Mouse (Mus musculus) kidney, adult 2 months (tissue): ENCODE data around the gene Hip1. TPM values are rescaled to one million over a fixed set of nuclear protein-coding genes. Genes with fewer than 3 reads are reported as not detected.

ENCODE experiments used
- DNase-seq: peaks from one replicate; pipeline ENCODE4 v3.0.0; 2021
- H3K27ac ChIP-seq: fragments of 200-500 bp; 2 replicates; pipeline ENCODE4 v1.5.1; 2012; ENCODE audit warnings: low read depth, low read length, control low read depth, inconsistent platforms; ENCODE audit not compliant: insufficient read depth
- H3K27me3 ChIP-seq: fragments of 200-500 bp; replicated peaks from 2 replicates; pipeline ENCODE4 v1.6.1; 2012; ENCODE audit warnings: mild to moderate bottlenecking, moderate library complexity, low read length, inconsistent platforms; ENCODE audit not compliant: control insufficient read depth, insufficient read depth
- H3K36me3 ChIP-seq: fragments of 200-500 bp; 2 replicates; pipeline ENCODE4 v1.6.1; 2012; ENCODE audit warnings: mild to moderate bottlenecking, moderate library complexity, low read length, inconsistent platforms; ENCODE audit not compliant: control insufficient read depth, insufficient read depth
- H3K4me1 ChIP-seq: fragments of 200-500 bp; 2 replicates; pipeline ENCODE4 v1.6.1; 2011; ENCODE audit warnings: low read length; ENCODE audit not compliant: control insufficient read depth, insufficient read depth
- H3K4me3 ChIP-seq: fragments of 200-500 bp; 2 replicates; pipeline ENCODE4 v1.5.1; 2011; ENCODE audit warnings: mild to moderate bottlenecking, low read depth, low read length, control low read depth; ENCODE audit not compliant: insufficient read depth
- CTCF ChIP-seq: fragments of 200-500 bp; conservative IDR thresholded peaks from 2 replicates; pipeline ENCODE4 v1.5.1; 2011; ENCODE audit warnings: low read depth, mild to moderate bottlenecking, control low read depth, low read length, moderate library complexity, mixed read lengths; ENCODE audit not compliant: insufficient read depth, insufficient read length
- POLR2A ChIP-seq: fragments of 200-500 bp; IDR thresholded peaks from one replicate; pipeline ENCODE4 v1.6.1; 2011; ENCODE audit warnings: low read depth, low read length, control low read depth
- whole genome bisulfite sequencing: fragments of 180-500 bp; shearing (Covaris S2); methylation state at CpG from one replicate; pipeline ENCODE4 v1.1.7; 2018; 5-methylcytosine and 5-hydroxymethylcytosine counted together
- polyA plus RNA-seq: library from polyadenylated mRNA; depleted of rRNA; stranded (reverse); fragments of >200 nt; gene quantifications from 2 replicates; pipeline ENCODE4 v1.2.3, GENCODE M21; 2012

The Hip1 gene
- polyA plus RNA-seq, 1 experiment: 14.1 TPM

GRCm38 (mm10) chr5:135405437-135405836 lies 139.5 kb downstream of the Hip1 start:
- H3K4me3 ChIP-seq: no peak overlapping the region
- H3K27me3 ChIP-seq: no peaks in the 10 kb centered on the region
- DNase-seq: no peak
- no peak for TF ChIP-seq CTCF
- no peak for TF ChIP-seq POLR2A
- H3K36me3 ChIP-seq: no peaks in the 10 kb centered on the region
- H3K27ac ChIP-seq: no peak overlapping the region
- WGBS: 83% methylated on average over 9 of the region's 9 CpGs
- H3K4me1 ChIP-seq: no peaks in the 10 kb centered on the region

GRCm38 (mm10) chr5:135404623-135405022 lies 140.3 kb downstream of the Hip1 start:
- H3K36me3 ChIP-seq: no peaks in the 10 kb centered on the region
- no peak for DNase-seq
- H3K4me1 ChIP-seq: no peaks in the 10 kb centered on the region
- TF ChIP-seq CTCF (no peak), POLR2A (no peak)
- 39% methylated on average over 20 of the region's 20 CpGs for WGBS
- no peak overlapping the region for H3K4me3 ChIP-seq
- no peaks in the 10 kb centered on the region for H3K27me3 ChIP-seq
- no peak overlapping the region for H3K27ac ChIP-seq

- 6% methylated on average over 2 of the region's 2 CpGs for WGBS
- no peaks in the 10 kb centered on the region for H3K4me1 ChIP-seq
- H3K27ac ChIP-seq: no peak overlapping the region
- DNase-seq: peak; percentile 79
- no peak overlapping the region for H3K4me3 ChIP-seq
- H3K27me3 ChIP-seq: no peaks in the 10 kb centered on the region
- no peaks in the 10 kb centered on the region for H3K36me3 ChIP-seq
- peak; percentile 95 for TF ChIP-seq CTCF
- TF ChIP-seq POLR2A: no peak
These were observed 144.7 kb downstream of the Hip1 start for GRCm38 (mm10) chr5:135400244-135400643.

- DNase-seq: no peak
- H3K4me1 ChIP-seq: peaks cover 4% of the 10 kb centered on the region; the same call in 1 of the 2 replicates
- no peak overlapping the region for H3K4me3 ChIP-seq
- 45% methylated on average over 6 of the region's 6 CpGs for WGBS
- no peaks in the 10 kb centered on the region for H3K36me3 ChIP-seq
- no peaks in the 10 kb centered on the region for H3K27me3 ChIP-seq
- H3K27ac ChIP-seq: no peak overlapping the region
- TF ChIP-seq CTCF (no peak), POLR2A (no peak)
These were observed 145.5 kb downstream of the Hip1 start for GRCm38 (mm10) chr5:135399382-135399781.

DNA sequence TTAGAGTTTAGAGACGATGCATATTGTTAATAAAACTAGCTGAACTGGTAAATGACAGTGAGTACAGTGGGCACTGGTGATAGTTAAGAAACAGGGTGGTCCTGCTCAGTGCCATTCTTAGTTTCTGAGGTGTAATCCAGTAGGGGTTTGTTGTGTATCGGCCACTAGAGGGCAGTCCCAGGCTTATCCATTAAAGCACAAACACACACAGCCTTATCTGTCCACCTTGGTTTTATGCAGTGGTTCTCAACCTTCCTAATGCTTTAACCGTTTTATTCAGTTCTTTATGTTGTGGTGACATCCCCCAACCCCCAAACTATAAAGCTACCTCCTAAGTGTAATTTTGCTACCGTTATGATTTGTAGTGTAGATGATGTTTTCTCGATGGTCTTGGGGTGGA lies 149.1 kb downstream of the Hip1 start:
- H3K4me1 ChIP-seq: peaks cover 7% of the 10 kb centered on the region; the same call in 1 of the 2 replicates
- no peak overlapping the region for H3K4me3 ChIP-seq
- H3K27ac ChIP-seq: no peak overlapping the region
- DNase-seq: peak; percentile 43
- no peaks in the 10 kb centered on the region for H3K36me3 ChIP-seq
- no peaks in the 10 kb centered on the region for H3K27me3 ChIP-seq
- no peak for TF ChIP-seq POLR2A
- TF ChIP-seq CTCF: peak; percentile 46
- 55% methylated on average over 5 of the region's 5 CpGs for WGBS

GRCm38 (mm10) chr5:135394004-135394823 lies 150.7 kb downstream of the Hip1 start, which contains the start of gene Pom121:
Gene Pom121, minus strand, starts transcription at chr5:135394546.
- WGBS: under 1% methylated on average over 109 of the region's 110 CpGs
- Histone ChIP-seq H3K27ac (peak within 1 kb of the TSS; percentile 67), H3K4me3 (peak within 1 kb of the TSS; percentile 97), H3K4me1 (peaks cover 7% of the 10 kb centered on the region; the same call in 1 of the 2 replicates), H3K27me3 (no peaks in the 10 kb centered on the region), H3K36me3 (no peaks in the 10 kb centered on the region; the same call in 1 of the 2 replicates)
- TF ChIP-seq POLR2A (no peak), CTCF (no peak)
- DNase-seq: peak; percentile 91

GRCm38 (mm10) chr5:135383771-135384170 lies 161.1 kb downstream of the Hip1 start:
- peaks cover 3% of the 10 kb centered on the region for H3K36me3 ChIP-seq
- H3K27me3 ChIP-seq: no peaks in the 10 kb centered on the region
- DNase-seq: no peak
- no peak overlapping the region for H3K4me3 ChIP-seq
- H3K4me1 ChIP-seq: no peaks in the 10 kb centered on the region
- no peak overlapping the region for H3K27ac ChIP-seq
- TF ChIP-seq POLR2A (no peak), CTCF (no peak)
- WGBS: 85% methylated on average over 10 of the region's 10 CpGs
